Mouse (Mus musculus) adrenal gland, adult 10 weeks (tissue): ENCODE data around the gene Rab33a. TPM values are rescaled to one million over a fixed set of nuclear protein-coding genes. Genes with fewer than 3 reads are reported as not detected.

Experiments
- polyA plus RNA-seq: library from polyadenylated mRNA; stranded (reverse); fragments of 350-450 nt; fragmentation: Illumina TruSeq; extraction: RNeasy Lipid Tissue Mini Kit (QIAGEN cat#74804); gene quantifications from one replicate; pipeline ENCODE4 v1.2.3, GENCODE M21; 2014; ENCODE audit warnings: low read depth, low replicate concordance

Gene Rab33a
- 10.6 TPM for polyA plus RNA-seq

DNA sequence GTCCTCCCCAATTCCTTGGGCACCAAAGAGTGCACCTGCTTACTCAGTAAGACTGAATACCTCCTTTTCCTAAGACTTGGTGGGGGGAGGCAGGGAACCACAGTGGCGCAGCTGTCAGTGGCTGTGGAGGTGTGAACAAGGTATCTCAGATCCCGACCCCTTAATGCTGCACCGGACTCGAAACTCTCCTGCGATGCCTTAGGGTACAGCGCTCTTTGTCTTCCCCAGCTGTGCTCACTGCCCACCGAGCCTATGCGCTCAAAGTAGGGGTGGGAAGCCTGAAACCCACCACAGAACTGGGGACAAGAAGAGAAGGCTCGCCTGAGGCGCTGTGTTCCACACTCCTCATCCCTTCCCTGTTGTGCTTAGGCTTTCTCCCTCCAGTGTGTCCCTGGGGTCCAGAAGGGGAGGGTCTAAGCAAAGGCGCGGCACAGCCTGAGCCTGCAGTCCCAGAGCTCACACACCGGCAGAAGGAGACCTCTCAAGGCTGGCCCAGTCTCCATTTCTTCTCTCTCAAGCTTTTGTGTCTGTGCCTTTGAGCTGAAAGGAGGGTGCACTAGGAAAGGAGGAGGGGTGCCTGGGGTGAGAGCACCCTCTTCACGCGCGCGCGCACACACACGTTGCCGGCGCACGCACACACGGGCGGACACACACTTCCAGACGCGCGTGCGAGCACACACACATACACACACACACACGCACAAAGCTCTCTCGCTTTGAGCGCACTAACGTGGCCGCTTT, at the start of gene Rab33a:
TSS of gene Rab33a (plus strand) at position 478 of the 741 bp plus-strand sequence.

DNA sequence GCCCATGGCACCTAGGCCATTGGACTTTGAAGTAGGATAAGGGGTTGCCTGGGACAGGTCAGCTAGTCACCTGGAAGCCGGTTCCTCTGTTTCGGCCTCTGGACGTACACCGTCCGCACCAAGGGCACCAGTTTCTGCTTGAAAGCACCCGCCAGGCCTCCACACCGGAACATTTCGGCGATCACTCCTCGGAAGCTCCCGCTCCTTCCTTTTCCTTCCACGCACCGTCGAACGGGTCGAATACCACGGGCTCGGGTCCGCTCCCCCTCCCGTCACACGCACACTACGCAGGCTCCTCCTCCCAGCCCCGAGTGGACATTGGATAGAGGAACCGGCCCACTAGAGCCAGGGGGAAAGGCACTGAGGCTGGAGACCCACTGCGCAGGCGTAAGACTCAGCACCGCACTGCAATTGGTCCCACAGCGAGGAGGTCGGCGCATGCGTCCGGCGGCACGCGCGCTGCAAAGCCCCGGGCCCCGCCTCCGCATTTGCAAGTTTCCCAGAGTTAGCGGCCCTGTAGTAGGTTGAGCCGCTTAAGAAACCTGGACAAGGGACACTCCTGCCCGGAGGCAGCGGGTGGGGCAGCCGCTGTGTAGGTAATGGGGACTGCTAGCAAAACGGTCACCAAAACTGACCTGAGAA, 5.8 kb upstream of the Rab33a start, which contains the start of gene Aifm1:
TSS of gene Aifm1 (minus strand) at position 398 of the 642 bp plus-strand sequence.

Other genes starting within 250 kb of the Rab33a start
- gene Bcorl1, start 177.9 kb upstream of the Rab33a start, polyA plus RNA-seq, result 1.2 TPM
- gene Elf4, start 56.2 kb upstream of the Rab33a start, polyA plus RNA-seq, result 8.5 TPM
- gene Aifm1, start 5.7 kb upstream of the Rab33a start, polyA plus RNA-seq, result 316 TPM
- 24.8 TPM for gene Zfp280c, start 75.2 kb downstream of the Rab33a start, polyA plus RNA-seq
- 35.0 TPM for gene Slc25a14, start 104.1 kb downstream of the Rab33a start, polyA plus RNA-seq
- gene Gpr119, start 155.2 kb downstream of the Rab33a start, polyA plus RNA-seq, result not detected
- 7.3 TPM for gene Rbmx2, start 175.7 kb downstream of the Rab33a start, polyA plus RNA-seq